Mouse (Mus musculus): Measurements from ENCODE around the gene Hps5.

DNA sequence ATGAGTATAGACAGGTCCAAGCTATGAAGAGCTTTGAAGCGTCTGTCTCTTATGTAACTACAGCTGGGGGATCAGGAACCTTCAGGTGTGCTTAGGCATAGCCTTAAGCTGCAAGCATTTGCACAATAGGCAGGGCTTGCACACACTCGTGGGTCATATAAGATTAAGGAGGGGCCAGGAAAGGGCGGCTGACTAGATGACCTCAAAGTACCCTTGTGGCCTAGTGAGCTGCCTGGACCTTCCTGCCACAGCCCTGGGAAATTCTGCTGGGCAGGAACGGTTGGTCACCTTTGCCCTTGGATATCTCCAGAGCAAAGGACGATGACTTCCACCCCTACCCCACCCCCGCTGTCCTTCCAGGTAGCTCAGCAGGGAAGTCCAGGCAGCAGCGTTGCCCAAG lies 43.6 kb upstream of the Hps5 start:
- no peak for TF ChIP-seq CTCF (IDR thresholded peaks at IDR 0.05; ENCODE audit: low read depth)
- TF ChIP-seq EP300 (optimal IDR thresholded peaks at IDR 0.05), result no peak

All from stomach, postnatal 0 days (tissue).